Mouse (Mus musculus) MEL-GATA-1-ER (cell line): ENCODE results near the gene Ube2i.

Experiments used
- DNase-seq: peaks from one replicate; pipeline ENCODE4 v3.0.0-alpha.2; 2012; ENCODE audit warnings: low read depth; ENCODE audit errors: extremely low read depth

Gene Ube2i

GRCm38 (mm10) chr17:25219492-25220295, 54.7 kb downstream of the Ube2i start:
- no peak for DNase-seq

DNA sequence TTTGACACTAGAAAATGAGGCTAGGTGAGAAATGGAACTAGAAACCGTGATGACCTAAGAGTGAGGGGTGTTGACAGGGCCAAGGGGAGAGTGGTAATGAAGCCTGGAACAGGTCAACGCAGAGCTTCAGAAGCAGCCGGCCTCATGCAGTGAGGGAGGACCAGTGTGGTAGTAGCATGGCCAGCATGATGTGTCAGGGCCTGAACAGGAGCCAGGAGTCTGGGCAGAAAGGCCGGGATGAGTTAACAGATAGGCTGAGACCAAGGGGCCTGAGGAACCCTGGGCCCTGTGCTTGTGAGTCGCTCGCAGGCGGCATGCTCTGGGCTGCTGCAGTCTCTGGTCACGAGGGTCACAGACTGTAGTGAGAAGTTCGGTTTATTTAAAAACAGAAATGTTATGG, 55.5 kb downstream of the Ube2i start:
- no peak for DNase-seq

GRCm38 (mm10) chr17:25215431-25215830, 59.0 kb downstream of the Ube2i start:
- DNase-seq: no peak
